Mouse (Mus musculus): ENCODE results near the gene Rassf3. TPM values are rescaled to one million over a fixed set of nuclear protein-coding genes. Genes with fewer than 3 reads are reported as not detected.
A peak's percentile ranks its signal among the peaks of the same experiment; 100 is the strongest.

Rassf3 gene
- total RNA-seq, 4 experiments from 2014 or later, result 9.3 to 20.4 (median 15.3) TPM

- no peak for DNase-seq (ENCODE audit: low spot score in 2 of 2)
Measured at GRCm38 (mm10) chr10:121370777-121371176, 105.4 kb downstream of the Rassf3 start.

GRCm38 (mm10) chr10:121368783-121369465, 107.2 kb downstream of the Rassf3 start:
- no peak for DNase-seq (ENCODE audit: low spot score in 2 of 2)

- DNase-seq (ENCODE audit: low spot score in 2 of 2), result no peak
Measured at GRCm38 (mm10) chr10:121367780-121368179, 108.4 kb downstream of the Rassf3 start.

GRCm38 (mm10) chr10:121367271-121367670, 108.9 kb downstream of the Rassf3 start:
- no peak for DNase-seq (ENCODE audit: low spot score in 2 of 2)

- no peak for DNase-seq (ENCODE audit: low spot score in 2 of 2)
Measured at GRCm38 (mm10) chr10:121365781-121366272, 110.3 kb downstream of the Rassf3 start.

- peak; percentile 45 to 61 for DNase-seq (ENCODE audit: low spot score in 2 of 2)
Measured at GRCm38 (mm10) chr10:121364801-121365564, 111.2 kb downstream of the Rassf3 start, which contains the start of gene Gns. Gene Gns, plus strand, starts transcription at chr10:121365090.

- no peak for DNase-seq (ENCODE audit: low spot score in 2 of 2)
Measured at GRCm38 (mm10) chr10:121364306-121364705, 111.8 kb downstream of the Rassf3 start.

GRCm38 (mm10) chr10:121363201-121363600, 112.9 kb downstream of the Rassf3 start:
- DNase-seq (ENCODE audit: low spot score in 2 of 2), result no peak

- DNase-seq (ENCODE audit: low spot score in 2 of 2), result no peak
Measured at GRCm38 (mm10) chr10:121360358-121360757, 115.8 kb downstream of the Rassf3 start.

Other genes starting within 250 kb of the Rassf3 start
- gene Tbc1d30, start 125.1 kb downstream of the Rassf3 start, total RNA-seq (2022), result 10 to 100 TPM; 38.6 to 44.0 (median 40.6) TPM
- gene Gns, start 111.3 kb downstream of the Rassf3 start, total RNA-seq (2022), result 100 to 1,000 TPM in 2 of 4 experiments, 10 to 100 TPM in 2; 86.0 to 149 (median 114) TPM
- gene Tbk1, start 110.4 kb upstream of the Rassf3 start, total RNA-seq (2022), result 10 to 100 TPM; 51.3 to 64.1 (median 54.2) TPM
- 10 to 100 TPM; 62.6 to 77.1 (median 71.6) TPM for gene Xpot, start 150.0 kb upstream of the Rassf3 start, total RNA-seq (2022)
- gene D930020B18Rik, start 165.2 kb upstream of the Rassf3 start, total RNA-seq (2022), result 1 to 10 TPM in 1 of 4 experiments, under 1 TPM in 3; 0.20 to 1.6 (median 0.34) TPM